ENCODE assay signal across 11 mouse cellular contexts in genomic region chr15:25444208-25444607, GRCm38 (mm10).
"Had no signal": no experiment of that assay in that cellular context is flagged by ENCODE, and none has a peak within 500 bp of the region (broad histone marks: within the 10 kb centered on the region; RNA-seq: fewer than 3 reads in every experiment).

No protein-coding gene starts in this region.

- H3K9ac ChIP-seq: limb, embryonic 15.5 days; liver, embryonic 12.5 days; lung, embryonic 14.5 days had no signal

- H3K4me2 ChIP-seq: limb, embryonic 15.5 days; liver, embryonic 12.5 days; lung, embryonic 14.5 days had no signal

- H3K9me3 ChIP-seq: limb, embryonic 15.5 days; liver, embryonic 12.5 days; midbrain, embryonic 10.5 days had no signal

- ATAC-seq: liver, embryonic 12.5 days; midbrain, embryonic 16.5 days had no signal

- H3K4me3 ChIP-seq: limb, embryonic 15.5 days; liver, embryonic 12.5 days; midbrain, embryonic 10.5 days had no signal

- H3K27ac ChIP-seq: limb, embryonic 15.5 days; liver, embryonic 12.5 days; midbrain, embryonic 10.5 days had no signal

- H3K36me3 ChIP-seq: limb, embryonic 15.5 days; liver, embryonic 12.5 days; midbrain, embryonic 10.5 days had no signal

- DNase-seq: kidney, postnatal 25 days; layer of hippocampus, postnatal 36 days; lung, embryonic 14.5 days; lung, postnatal 10 days; lung, postnatal 4 days; thymus, adult 18-20 months; thymus, postnatal 14 days had no signal
